Mouse (Mus musculus) heart, embryonic 16.5 days (tissue): Measurements from ENCODE around the gene Olfr513. TPM values are rescaled to one million over a fixed set of nuclear protein-coding genes. Genes with fewer than 3 reads are reported as not detected.

Experiments
- ATAC-seq: fragments of 200-750 bp; cut with Nextera tagmentation; replicated peaks from 2 replicates; pipeline ENCODE4 v1.8.0; 2017; ENCODE audit warnings: moderate number of reproducible peaks; ENCODE audit not compliant: insufficient read depth, low FRiP score; ENCODE audit errors: extremely low read depth
- H3K27ac ChIP-seq: fragments of 300-500 bp; sonication (generic); 2 replicates; pipeline ENCODE4 v1.5.1; 2014; ENCODE audit warnings: mild to moderate bottlenecking, low read length, control low read depth, moderate library complexity
- H3K27me3 ChIP-seq: fragments of 300-500 bp; sonication (generic); 2 replicates; pipeline ENCODE4 v1.6.1; 2014; ENCODE audit warnings: low read length, mixed read lengths; ENCODE audit not compliant: control insufficient read depth, insufficient read depth
- H3K36me3 ChIP-seq: fragments of 300-500 bp; sonication (generic); 2 replicates; pipeline ENCODE4 v1.6.1; 2014; ENCODE audit not compliant: control insufficient read depth, insufficient read depth
- H3K4me1 ChIP-seq: fragments of 300-500 bp; sonication (generic); 2 replicates; pipeline ENCODE4 v1.6.1; 2014; ENCODE audit warnings: low read length, mixed read lengths; ENCODE audit not compliant: control insufficient read depth, insufficient read depth
- H3K4me2 ChIP-seq: fragments of 300-500 bp; sonication (generic); 2 replicates; pipeline ENCODE4 v1.6.1; 2014; ENCODE audit warnings: low read depth, mild to moderate bottlenecking, control low read depth, low read length
- H3K4me3 ChIP-seq: fragments of 300-500 bp; sonication (generic); 2 replicates; pipeline ENCODE4 v1.5.1; 2014; ENCODE audit warnings: mild to moderate bottlenecking, control low read depth, low read length
- H3K9ac ChIP-seq: fragments of 300-500 bp; sonication (generic); 2 replicates; pipeline ENCODE4 v1.6.1; 2014; ENCODE audit warnings: low read length, control low read depth
- H3K9me3 ChIP-seq: fragments of 300-500 bp; sonication (generic); replicated peaks from 2 replicates; pipeline ENCODE4 v1.6.1; 2016; ENCODE audit warnings: low read length; ENCODE audit not compliant: control insufficient read depth
- WGBS: fragments of 180-500 bp; shearing (Covaris S2); extraction: QIAGEN DNeasy Blood & Tissue Kit; methylation state at CpG from one replicate; pipeline ENCODE4 v1.1.7; 2014; 5-methylcytosine and 5-hydroxymethylcytosine counted together
- polyA plus RNA-seq: library from polyadenylated mRNA; unstranded; fragments of >200 nt; fragmentation: Nextera tagmentation; extraction: Ambion mirVana; gene quantifications from 2 replicates; pipeline ENCODE4 v1.2.1, GENCODE M21; 2015

Olfr513 gene
- polyA plus RNA-seq, result not detected in 2 replicates

GRCm38 (mm10) chr7:108750673-108751072 is at the start of gene Olfr513:
TSS of gene Olfr513 (plus strand) at chr7:108750973.
- Histone ChIP-seq H3K9ac (no peak within 1 kb of the TSS), H3K4me3 (no peak within 1 kb of the TSS), H3K27ac (no peak within 1 kb of the TSS), H3K9me3 (no peaks in the 10 kb centered on the region), H3K4me2 (no peak within 1 kb of the TSS), H3K27me3 (no peaks in the 10 kb centered on the region), H3K4me1 (no peaks in the 10 kb centered on the region), H3K36me3 (no peaks in the 10 kb centered on the region)
- 71% methylated on average over 1 of the region's 1 CpGs for WGBS
- ATAC-seq, result no peak

GRCm38 (mm10) chr7:108713020-108713419 is 37.8 kb upstream of the Olfr513 start, which contains the start of gene Olfr512:
TSS of gene Olfr512 (plus strand) at chr7:108713320.
- Histone ChIP-seq H3K4me1 (no peaks in the 10 kb centered on the region), H3K27ac (no peak within 1 kb of the TSS), H3K9me3 (no peaks in the 10 kb centered on the region; the same call in 1 of the 2 replicates), H3K4me2 (no peak within 1 kb of the TSS), H3K27me3 (no peaks in the 10 kb centered on the region), H3K36me3 (no peaks in the 10 kb centered on the region), H3K4me3 (no peak within 1 kb of the TSS), H3K9ac (no peak within 1 kb of the TSS)
- ATAC-seq, result no peak

- Histone ChIP-seq H3K4me3 (no peak overlapping the region), H3K4me1 (no peaks in the 10 kb centered on the region), H3K36me3 (no peaks in the 10 kb centered on the region), H3K9ac (no peak overlapping the region), H3K9me3 (no peaks in the 10 kb centered on the region), H3K27me3 (no peaks in the 10 kb centered on the region), H3K4me2 (no peak overlapping the region), H3K27ac (no peak overlapping the region)
- no peak for ATAC-seq
- 41% methylated on average over 3 of the region's 3 CpGs for WGBS
Observed at GRCm38 (mm10) chr7:108760411-108760810, 9.6 kb downstream of the Olfr513 start.

GRCm38 (mm10) chr7:108797205-108797933 is 46.6 kb downstream of the Olfr513 start:
- no peak for ATAC-seq
- WGBS, result 53% methylated on average over 1 of the region's 1 CpGs

More at GRCm38 (mm10) chr7:108797205-108797933, 46.6 kb downstream of the Olfr513 start:
- Histone ChIP-seq H3K4me3 (no peak overlapping the region), H3K4me2 (no peak overlapping the region), H3K36me3 (no peaks in the 10 kb centered on the region), H3K9me3 (no peaks in the 10 kb centered on the region), H3K4me1 (no peaks in the 10 kb centered on the region), H3K27ac (no peak overlapping the region), H3K27me3 (no peaks in the 10 kb centered on the region), H3K9ac (no peak overlapping the region)

Other genes with a start within 250 kb of the Olfr513 start
- not detected in 2 replicates for gene Olfr502, start 225.9 kb upstream of the Olfr513 start, polyA plus RNA-seq
- gene Olfr503, start 206.4 kb upstream of the Olfr513 start, polyA plus RNA-seq, result not detected in 2 replicates
- gene Olfr504, start 185.2 kb upstream of the Olfr513 start, polyA plus RNA-seq, result not detected in 2 replicates
- not detected in 2 replicates for gene Olfr506, start 140.2 kb upstream of the Olfr513 start, polyA plus RNA-seq
- gene Olfr507, start 129.2 kb upstream of the Olfr513 start, polyA plus RNA-seq, result not detected in 2 replicates
- gene Olfr508, start 121.0 kb upstream of the Olfr513 start, polyA plus RNA-seq, result not detected in 2 replicates
- not detected in 2 replicates for gene Olfr509, start 99.1 kb upstream of the Olfr513 start, polyA plus RNA-seq
- gene Olfr510, start 84.6 kb upstream of the Olfr513 start, polyA plus RNA-seq, result not detected in 2 replicates
- gene Olfr512, start 37.7 kb upstream of the Olfr513 start, polyA plus RNA-seq, result not detected in 2 replicates
- gene Olfr514, start 75.0 kb downstream of the Olfr513 start, polyA plus RNA-seq, result not detected in 2 replicates
- not detected in 2 replicates for gene Olfr516, start 99.6 kb downstream of the Olfr513 start, polyA plus RNA-seq
- gene Olfr517, start 121.4 kb downstream of the Olfr513 start, polyA plus RNA-seq, result not detected in 2 replicates
- not detected in 2 replicates for gene Olfr518, start 134.0 kb downstream of the Olfr513 start, polyA plus RNA-seq
- gene Olfr519, start 143.4 kb downstream of the Olfr513 start, polyA plus RNA-seq, result not detected in 2 replicates
- gene Nlrp10, start 179.2 kb downstream of the Olfr513 start, polyA plus RNA-seq, result 20.7 and 23.3 TPM in 2 replicates
- gene Eif3f, start 183.4 kb downstream of the Olfr513 start, polyA plus RNA-seq, result 49.2 and 49.4 TPM in 2 replicates
- gene Tub, start 199.4 kb downstream of the Olfr513 start, polyA plus RNA-seq, result 0.76 and 0.89 TPM in 2 replicates